Mouse (Mus musculus): Measurements from ENCODE around the gene Alpl. TPM values are rescaled to one million over a fixed set of nuclear protein-coding genes. Genes with fewer than 3 reads are reported as not detected.

Alpl gene
- total RNA-seq (2021), result 10 to 100 TPM; 52.8 to 68.3 TPM

DNA sequence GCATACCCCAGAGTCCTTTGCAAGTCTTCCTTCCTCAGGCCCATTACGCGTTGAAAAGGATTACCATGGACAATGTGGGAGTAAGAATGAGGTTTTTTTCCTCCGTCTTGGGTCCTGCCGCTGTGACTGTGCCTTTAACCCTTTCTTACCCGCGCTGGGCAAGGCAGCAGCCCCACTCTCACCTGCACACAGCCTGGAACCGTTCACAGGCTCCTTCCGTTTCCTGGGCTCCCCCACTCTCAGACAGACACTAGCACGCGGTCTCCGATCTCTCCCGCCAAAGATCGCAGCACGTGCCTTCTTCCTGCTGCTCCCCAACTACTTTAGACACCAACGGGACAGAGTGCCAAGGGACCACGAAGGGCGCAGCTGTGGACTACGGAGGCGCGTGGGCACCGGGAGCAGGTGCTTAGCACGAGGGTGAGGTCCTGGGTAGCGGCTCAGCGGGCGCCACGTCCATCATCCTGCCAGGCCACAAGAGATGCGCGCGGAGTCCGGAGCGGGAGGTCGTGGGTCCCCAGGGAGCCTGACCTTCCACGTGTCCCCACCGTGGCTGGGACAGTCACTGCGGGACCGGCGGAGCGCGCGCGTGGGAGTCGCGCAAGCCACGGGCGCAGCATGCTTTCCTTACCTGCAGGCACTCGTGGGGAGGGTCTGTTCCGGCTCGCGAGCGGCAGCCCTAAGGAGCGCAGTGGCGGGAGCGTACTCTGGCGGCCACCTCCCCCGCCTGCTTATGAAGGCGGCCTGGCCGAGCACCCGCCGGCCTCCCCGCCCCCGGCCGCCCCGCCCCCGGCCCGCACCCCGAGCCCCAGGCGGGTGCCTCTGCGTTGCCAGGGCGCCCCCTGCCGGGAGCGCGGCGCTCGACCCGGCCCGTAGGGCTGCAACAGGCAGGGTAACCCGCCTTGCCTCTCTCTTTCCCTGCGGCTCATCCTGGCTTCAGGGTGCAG is at the start of gene Alpl:
Gene Alpl, minus strand, starts transcription at position 774 of the 947 bp plus-strand sequence.
- intact Hi-C loops (cut with DNase I), result loop anchor here (1.0 to 2.0 kb wide), 2 partner anchors 41 to 66 kb away; no protein-coding TSS in a partner anchor
- DNase-seq (ENCODE audit: low spot score), result peak; percentile 38

DNA sequence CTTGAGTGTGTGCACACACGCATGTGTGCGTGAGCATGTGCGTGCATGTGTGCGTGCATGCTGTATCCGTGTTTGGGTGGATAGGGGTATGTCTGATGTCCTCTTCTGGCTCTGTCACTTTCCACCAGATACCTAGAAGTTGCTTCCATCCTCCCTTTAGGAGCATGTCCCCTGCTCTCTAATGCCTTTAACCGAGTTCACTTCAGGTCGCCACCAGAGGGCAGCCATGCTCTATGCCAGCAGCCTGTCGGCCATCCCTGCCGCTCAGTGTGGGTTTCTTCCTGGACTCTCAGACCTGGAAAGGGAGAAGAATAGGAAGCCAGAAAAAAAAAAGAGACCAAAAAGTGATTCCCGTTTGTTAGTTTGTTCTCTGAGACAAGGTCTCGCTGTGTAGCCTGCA is 48.5 kb upstream of the Alpl start:
- DNase-seq (ENCODE audit: low spot score), result no peak
- intact Hi-C loops (cut with DNase I), result loop anchor here (1.0 kb wide), 1 partner anchor 108 kb away; no protein-coding TSS in a partner anchor

DNA sequence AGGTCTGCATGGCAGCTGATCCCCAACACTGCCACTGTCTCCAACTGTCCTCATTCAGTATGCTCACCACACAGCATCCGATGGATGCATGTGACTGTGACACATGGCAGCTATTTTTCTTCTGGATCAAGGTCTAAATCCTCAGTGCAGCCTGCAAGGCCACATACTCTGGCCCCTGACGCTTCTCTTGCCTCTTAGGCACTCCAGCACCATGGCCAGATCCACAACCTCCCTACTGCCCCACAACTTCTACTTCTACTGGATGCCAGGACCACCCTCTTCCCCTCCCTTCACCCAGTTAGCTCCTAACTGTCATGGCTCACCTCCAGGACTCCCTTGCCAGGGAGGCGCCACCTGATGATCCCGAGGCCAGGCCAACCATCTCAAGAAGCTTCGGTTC is 43.3 kb upstream of the Alpl start:
- DNase-seq (ENCODE audit: low spot score), result no peak
- intact Hi-C loops (cut with DNase I), result loop anchor here (5.0 kb wide), 1 partner anchor 157 kb away; no protein-coding TSS in a partner anchor

DNA sequence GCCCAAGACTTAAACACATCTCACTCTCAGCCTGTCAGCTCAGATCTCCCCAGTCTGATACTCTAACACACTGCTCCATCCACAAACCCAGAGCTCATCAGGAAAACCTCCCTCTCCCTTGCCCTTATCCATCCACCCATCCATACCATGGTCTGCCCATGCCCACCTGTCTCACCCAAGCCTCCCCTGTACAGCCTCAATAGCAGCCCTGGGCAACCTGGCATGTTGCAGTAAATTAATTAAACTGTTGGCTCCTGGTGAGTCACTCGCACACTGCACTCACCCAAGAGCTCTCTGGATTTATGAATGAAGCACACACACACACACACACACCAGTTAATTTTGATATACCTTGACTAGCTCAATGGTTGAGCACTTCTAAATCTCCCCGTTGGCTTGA is 42.6 kb upstream of the Alpl start:
- intact Hi-C loops (cut with DNase I), result loop anchor here (5.0 kb wide), 1 partner anchor 156 kb away; no protein-coding TSS in a partner anchor
- DNase-seq (ENCODE audit: low spot score), result no peak

- DNase-seq (ENCODE audit: low spot score), result no peak
- intact Hi-C loops (cut with DNase I), result loop anchor here (2.0 to 5.0 kb wide), 2 partner anchors 41 to 155 kb away; partner anchors contain the start of gene Alpl
Measured at GRCm38 (mm10) chr4:137837792-137838191, 41.6 kb upstream of the Alpl start.

GRCm38 (mm10) chr4:137836741-137837140 is 40.6 kb upstream of the Alpl start:
- intact Hi-C loops (cut with DNase I), result loop anchor here (1.0 to 5.0 kb wide), 3 partner anchors 40 to 154 kb away; partner anchors contain the start of gene Alpl
- no peak for DNase-seq (ENCODE audit: low spot score)

DNA sequence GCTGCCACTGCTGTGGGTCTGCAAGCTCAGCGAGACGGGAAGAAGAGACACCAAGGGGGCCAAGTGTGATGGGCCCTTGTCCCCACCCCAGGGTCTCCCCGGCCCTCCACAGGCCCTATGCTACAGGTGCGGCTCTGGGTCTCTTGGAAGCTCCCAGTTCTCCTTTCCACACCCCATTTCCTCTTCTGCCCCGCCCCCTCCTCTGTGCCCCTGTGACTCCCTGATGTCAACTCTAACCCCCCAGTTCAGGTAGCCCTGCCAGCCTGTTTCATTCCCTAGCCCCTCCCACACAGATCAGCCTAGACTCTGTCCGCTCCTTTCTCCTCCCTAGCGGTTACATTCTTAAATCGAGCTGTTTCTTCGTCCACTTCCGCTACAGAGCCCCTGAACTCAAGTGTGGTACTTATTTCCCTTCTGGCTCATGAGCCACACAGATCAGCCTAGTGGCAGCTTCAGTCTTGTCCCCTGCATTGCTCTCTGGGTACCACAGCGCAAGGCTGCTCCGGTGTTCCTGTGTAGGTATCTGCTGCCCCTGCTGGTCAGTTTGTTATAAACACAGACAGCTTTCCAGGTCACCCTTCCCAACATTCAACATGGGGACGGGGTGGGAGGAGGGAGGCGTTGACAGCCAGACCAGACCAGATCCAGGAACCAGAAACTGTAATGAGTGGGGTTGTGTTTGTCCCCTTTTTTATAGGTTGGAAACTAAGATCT is 39.6 kb upstream of the Alpl start:
- peak; percentile 61 for DNase-seq (ENCODE audit: low spot score)
- intact Hi-C loops (cut with DNase I), result loop anchor here (1.0 to 5.0 kb wide), 3 partner anchors 39 to 153 kb away; partner anchors contain the start of gene Alpl

DNA sequence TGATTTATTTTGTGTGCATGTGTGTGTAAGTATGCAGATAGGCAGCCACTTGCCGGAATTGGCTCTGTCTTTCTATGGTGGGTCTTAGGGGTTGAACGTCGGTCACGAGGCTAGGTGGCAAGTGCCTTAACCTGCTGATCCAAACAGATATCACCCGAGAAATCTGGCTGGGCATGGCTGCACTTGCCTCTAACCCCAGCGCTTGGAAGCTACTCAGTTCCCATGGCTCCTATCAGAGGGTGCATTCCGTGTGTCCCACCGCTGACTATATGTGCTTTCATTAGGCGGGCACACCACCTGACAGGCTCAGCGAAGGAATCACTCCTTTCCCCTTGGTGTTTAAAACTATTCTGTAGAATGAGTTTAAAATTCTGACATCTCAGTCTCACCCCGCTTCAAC is 35.4 kb upstream of the Alpl start:
- DNase-seq (ENCODE audit: low spot score), result no peak
- intact Hi-C loops (cut with DNase I), result no loop called here

GRCm38 (mm10) chr4:137830380-137830779 is 34.2 kb upstream of the Alpl start:
- intact Hi-C loops (cut with DNase I), result no loop called here
- DNase-seq (ENCODE audit: low spot score), result no peak

- DNase-seq (ENCODE audit: low spot score), result no peak
- intact Hi-C loops (cut with DNase I), result no loop called here
Measured at GRCm38 (mm10) chr4:137824881-137825280, 28.7 kb upstream of the Alpl start.

GRCm38 (mm10) chr4:137823542-137823941 is 27.4 kb upstream of the Alpl start:
- intact Hi-C loops (cut with DNase I), result no loop called here
- DNase-seq (ENCODE audit: low spot score), result no peak

- intact Hi-C loops (cut with DNase I), result no loop called here
- DNase-seq (ENCODE audit: low spot score), result no peak
Measured at GRCm38 (mm10) chr4:137822537-137822936, 26.4 kb upstream of the Alpl start.

- intact Hi-C loops (cut with DNase I), result no loop called here
- no peak for DNase-seq (ENCODE audit: low spot score)
Measured at GRCm38 (mm10) chr4:137820721-137821120, 24.5 kb upstream of the Alpl start.

GRCm38 (mm10) chr4:137819487-137819886 is 23.3 kb upstream of the Alpl start:
- intact Hi-C loops (cut with DNase I), result no loop called here

GRCm38 (mm10) chr4:137818341-137818740 is 22.2 kb upstream of the Alpl start:
- no peak for DNase-seq (ENCODE audit: low spot score)
- intact Hi-C loops (cut with DNase I), result no loop called here

More at GRCm38 (mm10) chr4:137819487-137819886, 23.3 kb upstream of the Alpl start:
- no peak for DNase-seq (ENCODE audit: low spot score)

GRCm38 (mm10) chr4:137816216-137816615 is 20.0 kb upstream of the Alpl start:
- intact Hi-C loops (cut with DNase I), result loop anchor here (2.0 kb wide), 1 partner anchor 13 kb away; no protein-coding TSS in a partner anchor
- no peak for DNase-seq (ENCODE audit: low spot score)

DNA sequence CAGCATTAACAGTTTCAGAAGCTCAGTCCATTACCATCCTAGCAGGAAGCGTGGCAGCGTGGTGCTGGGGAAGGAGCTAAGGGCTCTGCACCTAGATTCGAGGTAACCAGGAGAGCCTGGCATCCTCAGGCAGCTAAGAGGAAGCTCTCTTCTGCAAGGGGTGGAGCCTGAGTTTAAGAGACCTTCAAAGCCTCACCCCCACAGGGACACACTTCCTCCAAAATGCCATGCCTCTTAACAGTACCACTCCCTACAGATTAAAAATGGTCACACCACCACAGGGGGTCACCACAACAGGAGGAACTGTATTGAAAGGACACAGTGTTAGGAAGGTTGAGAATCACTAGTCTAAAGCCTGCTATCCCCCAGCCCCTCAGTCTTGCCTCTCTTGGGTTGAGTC is 19.3 kb upstream of the Alpl start:
- intact Hi-C loops (cut with DNase I), result no loop called here
- DNase-seq (ENCODE audit: low spot score), result no peak

- no peak for DNase-seq (ENCODE audit: low spot score)
- intact Hi-C loops (cut with DNase I), result no loop called here
Measured at GRCm38 (mm10) chr4:137814140-137814539, 18.0 kb upstream of the Alpl start.

GRCm38 (mm10) chr4:137812946-137813708 is 16.9 kb upstream of the Alpl start:
- no peak for DNase-seq (ENCODE audit: low spot score)
- intact Hi-C loops (cut with DNase I), result no loop called here

DNA sequence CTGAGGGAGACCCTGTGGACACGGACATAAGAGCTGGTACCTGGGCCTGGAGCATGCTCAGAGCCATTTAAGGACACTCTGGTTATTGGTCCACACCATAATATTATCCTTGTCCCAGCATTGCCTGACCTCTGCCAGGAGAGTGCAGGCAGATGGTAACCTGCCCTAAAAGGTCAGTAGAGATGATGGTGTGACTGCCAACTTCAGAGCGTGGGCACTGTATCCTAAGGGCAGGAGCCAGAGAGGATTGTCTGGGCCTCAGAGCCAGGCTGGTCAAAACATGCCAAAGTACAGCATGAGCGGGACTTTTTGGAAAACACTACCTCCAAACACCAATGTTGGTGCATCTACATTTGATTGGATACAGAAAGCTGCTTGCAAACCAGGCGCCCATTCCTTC is 13.8 kb upstream of the Alpl start:
- no peak for DNase-seq (ENCODE audit: low spot score)
- intact Hi-C loops (cut with DNase I), result no loop called here

Data from heart, postnatal 25 days (tissue).